Mouse (Mus musculus) myocyte (in vitro differentiated cells): Measurements from ENCODE around the gene Crcp. TPM values are rescaled to one million over a fixed set of nuclear protein-coding genes. Genes with fewer than 3 reads are reported as not detected.
A peak's percentile ranks its signal among the peaks of the same experiment; 100 is the strongest.

ENCODE experiments used
- H3K27me3 ChIP-seq: one replicate; pipeline ENCODE4 v1.6.1; 2011; ENCODE audit not compliant: control insufficient read depth, insufficient read depth, insufficient read length
- H3K36me3 ChIP-seq: one replicate; pipeline ENCODE4 v1.6.1; 2011; ENCODE audit not compliant: control insufficient read depth, insufficient read depth
- H3K4me2 ChIP-seq: one replicate; pipeline ENCODE4 v1.6.1; 2011; ENCODE audit warnings: low read depth, control low read depth
- H3K4me3 ChIP-seq: one replicate; pipeline ENCODE4 v1.5.1; 2011; ENCODE audit warnings: mild to moderate bottlenecking, control low read depth, moderate library complexity
- H3K79me2 ChIP-seq: one replicate; pipeline ENCODE4 v1.6.1; 2011; ENCODE audit not compliant: control insufficient read depth, insufficient read depth
- H3ac ChIP-seq: one replicate; pipeline ENCODE4 v1.6.1; 2011; ENCODE audit not compliant: control insufficient read depth, insufficient read length
- CEBPB ChIP-seq: IDR thresholded peaks from 2 replicates; pipeline ENCODE4 v1.6.1; 2011; ENCODE audit warnings: mild to moderate bottlenecking, moderate library complexity; ENCODE audit not compliant: poor library complexity, insufficient read depth, severe bottlenecking
- E2F4 ChIP-seq: IDR thresholded peaks from one replicate; pipeline ENCODE4 v1.6.1; 2011; ENCODE audit warnings: mild to moderate bottlenecking, control low read depth, moderate library complexity; ENCODE audit not compliant: insufficient read depth
- MAX ChIP-seq: IDR thresholded peaks from one replicate; pipeline ENCODE4 v1.6.1; 2011; ENCODE audit warnings: low read depth, mild to moderate bottlenecking, control low read depth
- MYOD1 ChIP-seq, 3 experiments: IDR thresholded peaks; one replicate each; pipeline ENCODE4 v1.6.1; 2011; ENCODE audit warnings: control low read depth in 2 of 3, low read depth in 2 of 3, mild to moderate bottlenecking in 2 of 3, moderate library complexity in 1 of 3; ENCODE audit not compliant: insufficient read length in 2 of 3, control insufficient read depth in 1 of 3
- MYOG ChIP-seq, 3 experiments: IDR thresholded peaks; one replicate each; pipeline ENCODE4 v1.6.1; 2011; ENCODE audit warnings: control low read depth in 2 of 3, low read depth in 2 of 3, mild to moderate bottlenecking in 2 of 3; ENCODE audit not compliant: insufficient read length in 2 of 3, control insufficient read depth in 1 of 3, insufficient read depth in 1 of 3
- POLR2A ChIP-seq: IDR thresholded peaks from one replicate; pipeline ENCODE4 v1.6.1; 2011; ENCODE audit warnings: low read depth, mild to moderate bottlenecking, control low read depth, moderate library complexity; ENCODE audit not compliant: insufficient read length
- POLR2AphosphoS2 ChIP-seq: IDR thresholded peaks from one replicate; pipeline ENCODE4 v1.6.1; 2011; ENCODE audit warnings: low read depth, control low read depth; ENCODE audit not compliant: insufficient read length
- REST ChIP-seq: IDR thresholded peaks from one replicate; pipeline ENCODE4 v1.6.1; 2011; ENCODE audit warnings: mild to moderate bottlenecking, control low read depth, moderate library complexity; ENCODE audit not compliant: insufficient read depth, insufficient read length
- SRF ChIP-seq: IDR thresholded peaks from one replicate; pipeline ENCODE4 v1.6.1; 2011; ENCODE audit warnings: low read depth; ENCODE audit not compliant: control insufficient read depth, insufficient read length
- TCF12 ChIP-seq: IDR thresholded peaks from one replicate; pipeline ENCODE4 v1.6.1; 2011; ENCODE audit warnings: mild to moderate bottlenecking, control low read depth; ENCODE audit not compliant: poor library complexity, insufficient read depth, severe bottlenecking
- TCF3 ChIP-seq: IDR thresholded peaks from one replicate; pipeline ENCODE4 v1.6.1; 2011; ENCODE audit warnings: low read depth, control low read depth; ENCODE audit not compliant: insufficient read length
- USF1 ChIP-seq: IDR thresholded peaks from one replicate; pipeline ENCODE4 v1.6.1; 2011; ENCODE audit warnings: low read depth, mild to moderate bottlenecking, control low read depth, moderate library complexity
- polyA plus RNA-seq: library from polyadenylated mRNA; unstranded; fragments of >200 nt; fragmentation: generic; extraction: Trizol; gene quantifications from one replicate; pipeline ENCODE4 v1.2.1, GENCODE M21; 2012; ENCODE audit warnings: missing spikeins

The Crcp gene
- polyA plus RNA-seq, 1 experiment: 30.8 TPM

DNA sequence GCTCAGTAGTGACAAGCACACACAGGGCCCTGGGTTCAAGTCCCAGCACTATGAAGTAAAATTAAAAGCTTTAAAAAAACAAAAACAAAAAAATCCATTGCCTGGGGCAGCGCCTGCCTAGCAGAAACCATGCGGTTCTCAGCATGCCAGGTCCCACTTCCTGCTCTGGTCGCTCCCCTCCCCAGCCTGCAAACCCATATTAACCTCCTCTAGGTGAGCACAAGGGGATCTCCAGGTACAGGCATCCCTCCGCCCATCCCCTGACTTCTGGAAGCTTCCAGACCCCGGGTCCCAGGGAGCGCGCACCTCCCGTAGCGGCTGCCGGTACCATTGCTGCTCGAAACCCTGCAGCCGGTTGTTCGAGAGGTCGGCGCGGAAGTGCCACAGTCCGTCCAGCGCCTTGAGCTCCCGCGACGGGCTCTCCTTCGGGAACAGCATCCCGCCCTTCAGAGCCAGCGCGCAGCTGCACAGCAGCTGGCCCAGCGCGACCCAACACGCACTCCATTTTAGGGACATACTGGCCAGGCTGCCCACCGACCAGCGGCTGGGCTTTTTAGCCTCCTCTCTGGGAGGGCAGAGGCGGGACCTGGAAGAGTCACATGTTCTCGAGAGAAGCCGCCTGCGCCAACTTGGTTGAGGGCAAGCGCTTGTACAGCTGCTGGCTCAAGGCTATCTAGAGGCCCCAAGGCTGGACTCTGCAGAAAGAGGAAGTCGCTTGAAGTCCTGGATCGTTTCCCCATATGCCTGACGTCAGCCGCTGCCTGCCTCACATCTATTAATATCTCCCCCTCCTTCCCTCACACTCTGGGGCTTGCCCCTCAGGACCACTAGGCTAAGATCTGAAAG is 26.6 kb upstream of the Crcp start, which contains the start of gene Gusb:
Gene Gusb, minus strand, starts transcription at position 749 of the 846 bp plus-strand sequence.
- Histone ChIP-seq H3K27me3 (no peaks in the 10 kb centered on the region), H3K4me3 (peak within 1 kb of the TSS; percentile 49), H3K4me2 (peak within 1 kb of the TSS; percentile 74)

DNA sequence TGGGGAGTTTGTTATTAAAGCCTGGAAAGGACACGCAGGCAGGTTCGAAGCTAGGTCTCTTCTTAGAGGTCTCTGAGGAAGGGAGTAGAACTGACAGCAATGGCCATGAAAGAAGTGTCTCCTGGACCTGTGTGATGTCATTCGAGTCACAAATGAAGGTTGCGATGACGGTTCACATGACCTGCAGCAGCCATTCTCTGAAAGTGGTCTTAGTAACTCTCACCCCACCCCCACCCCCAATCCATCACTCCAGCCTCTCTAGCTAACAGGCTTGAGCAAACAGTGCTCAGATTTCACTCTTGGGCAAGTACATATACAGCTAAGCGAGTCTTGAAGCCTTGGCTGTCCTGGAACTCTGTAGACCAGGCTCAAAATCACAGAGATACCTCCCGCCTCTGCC is 25.9 kb upstream of the Crcp start:
- Histone ChIP-seq H3K27me3 (no peaks in the 10 kb centered on the region), H3K36me3 (no peaks in the 10 kb centered on the region), H3ac (peak overlapping the region; percentile 18), H3K4me3 (peak overlapping the region; percentile 49), H3K4me2 (peak overlapping the region; percentile 74), H3K79me2 (no peaks in the 10 kb centered on the region)
- no peak for TF ChIP-seq POLR2AphosphoS2
- no peak for TF ChIP-seq SRF
- TF ChIP-seq TCF12: no peak
- TF ChIP-seq POLR2A: no peak
- TF ChIP-seq REST: no peak
- no peak for TF ChIP-seq MYOG (IDR thresholded peaks at IDR 0.05; ENCODE audit: control insufficient read depth in 1 of 3, insufficient read depth in 1 of 3, insufficient read length in 2 of 3, low read depth in 2 of 3)
- TF ChIP-seq CEBPB: no peak
- TF ChIP-seq E2F4: no peak

More for the DNA sequence above, 26.6 kb upstream of the Crcp start, which contains the start of gene Gusb:
- Histone ChIP-seq H3K36me3 (no peaks in the 10 kb centered on the region), H3K79me2 (no peaks in the 10 kb centered on the region), H3ac (peak within 1 kb of the TSS; percentile 18)
- no peak for TF ChIP-seq CEBPB
- peak in 2 of 3 experiments; percentile 38 to 64 for TF ChIP-seq MYOD1 (IDR thresholded peaks at IDR 0.05; ENCODE audit: control insufficient read depth in 1 of 3, insufficient read length in 2 of 3, low read depth in 2 of 3)
- TF ChIP-seq USF1: peak; percentile 84
- TF ChIP-seq TCF12: no peak
- no peak for TF ChIP-seq E2F4
- peak; percentile 86 for TF ChIP-seq POLR2A
- TF ChIP-seq TCF3: no peak
- no peak for TF ChIP-seq MAX
- peak; percentile 49 for TF ChIP-seq POLR2AphosphoS2
- TF ChIP-seq MYOG (IDR thresholded peaks at IDR 0.05; ENCODE audit: control insufficient read depth in 1 of 3, insufficient read depth in 1 of 3, insufficient read length in 2 of 3, low read depth in 2 of 3): peak; percentile 8 to 58 (median 52)
- TF ChIP-seq SRF: no peak

DNA sequence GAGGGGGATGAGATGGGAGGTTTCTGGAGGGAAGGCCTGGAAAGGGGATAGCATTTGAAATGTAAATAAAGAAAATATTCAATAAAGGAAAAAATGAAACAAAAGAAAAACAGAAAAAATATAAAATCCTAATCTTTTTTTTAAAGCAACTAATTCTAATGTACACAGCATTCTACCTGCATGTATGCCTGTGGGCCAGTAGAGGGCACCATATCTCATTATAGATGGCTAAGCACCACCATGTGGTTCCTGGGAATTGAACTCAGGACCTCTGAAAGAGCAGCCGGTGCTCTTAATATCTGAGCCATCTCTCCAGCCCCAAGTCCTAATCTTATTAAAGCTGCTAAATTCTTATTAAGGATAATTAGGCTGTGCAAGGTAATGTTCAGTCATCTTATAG is 21.7 kb upstream of the Crcp start:
- TF ChIP-seq SRF (no peak), TCF3 (no peak), MYOD1 (IDR thresholded peaks at IDR 0.05; ENCODE audit: control insufficient read depth in 1 of 3, insufficient read length in 2 of 3, low read depth in 2 of 3) (no peak), USF1 (no peak), MAX (no peak), REST (no peak), MYOG (IDR thresholded peaks at IDR 0.05; ENCODE audit: control insufficient read depth in 1 of 3, insufficient read depth in 1 of 3, insufficient read length in 2 of 3, low read depth in 2 of 3) (no peak), POLR2AphosphoS2 (no peak), E2F4 (no peak), CEBPB (no peak), TCF12 (no peak), POLR2A (no peak)
- Histone ChIP-seq H3K4me2 (no peak overlapping the region), H3K36me3 (no peaks in the 10 kb centered on the region), H3ac (no peak overlapping the region), H3K4me3 (no peak overlapping the region), H3K27me3 (no peaks in the 10 kb centered on the region), H3K79me2 (no peaks in the 10 kb centered on the region)

DNA sequence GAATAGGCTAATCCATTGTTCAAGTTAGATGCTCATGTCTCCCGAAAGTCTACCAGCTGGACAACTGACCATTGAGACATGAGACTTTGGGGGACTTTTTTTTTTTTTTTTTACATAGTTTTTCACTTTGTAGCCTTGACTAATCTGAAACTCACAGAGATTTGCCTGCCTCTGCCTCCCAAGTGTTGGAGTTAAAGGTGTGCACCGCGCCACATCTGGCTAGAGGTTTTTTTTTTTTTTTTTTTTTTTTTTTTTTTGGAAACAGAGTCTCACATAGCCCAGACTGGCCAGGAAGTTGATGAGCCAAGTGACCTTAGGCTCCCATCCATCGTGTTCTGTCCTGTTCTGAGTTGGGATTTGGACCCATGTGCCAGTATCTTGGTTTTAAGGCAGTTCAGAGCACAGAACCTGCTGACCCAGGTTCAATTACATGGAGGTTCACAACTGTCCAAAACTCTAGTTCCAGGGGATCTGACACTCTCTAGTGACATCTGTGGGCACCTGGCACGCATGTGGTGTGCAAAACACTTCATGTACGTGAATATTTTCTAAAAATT is 21.0 kb upstream of the Crcp start:
- Histone ChIP-seq H3ac (no peak overlapping the region), H3K27me3 (no peaks in the 10 kb centered on the region), H3K79me2 (no peaks in the 10 kb centered on the region), H3K4me2 (no peak overlapping the region), H3K4me3 (no peak overlapping the region), H3K36me3 (no peaks in the 10 kb centered on the region)
- TF ChIP-seq TCF12: no peak
- no peak for TF ChIP-seq MAX

DNA sequence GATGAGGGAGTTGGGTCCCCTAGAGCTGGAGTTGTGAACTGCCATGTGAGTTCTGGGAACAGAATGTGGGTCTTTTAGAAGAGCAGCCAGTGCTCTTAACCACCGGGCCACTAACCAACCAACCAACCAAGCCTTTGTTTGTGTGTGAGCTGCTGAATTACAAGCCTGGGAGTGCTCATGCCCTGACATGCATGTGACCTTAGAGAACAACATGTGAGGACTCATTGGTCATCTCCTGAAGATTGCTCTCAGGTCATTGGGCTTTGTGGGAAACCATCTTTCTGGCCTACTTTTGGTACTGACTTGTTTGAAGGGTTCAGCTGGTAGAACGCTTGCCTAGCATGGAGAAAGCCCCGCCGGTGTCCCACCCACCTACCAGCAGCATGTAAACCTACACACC is 19.3 kb upstream of the Crcp start:
- H3K4me3 ChIP-seq: no peak overlapping the region
- no peak overlapping the region for H3K4me2 ChIP-seq
- TF ChIP-seq USF1: no peak
- TF ChIP-seq CEBPB: no peak
- no peak for TF ChIP-seq MAX
- no peak for TF ChIP-seq POLR2AphosphoS2
- no peak for TF ChIP-seq REST
- no peak for TF ChIP-seq SRF
- no peaks in the 10 kb centered on the region for H3K27me3 ChIP-seq
- H3K79me2 ChIP-seq: no peaks in the 10 kb centered on the region
- peaks cover 2% of the 10 kb centered on the region for H3K36me3 ChIP-seq
- no peak overlapping the region for H3ac ChIP-seq
